In genomic region chr7:55968258-55968901, GRCm38 (mm10) we compare ENCODE assay signal across 7 mouse cellular contexts. TPM values are rescaled to one million over a fixed set of nuclear protein-coding genes. Genes with fewer than 3 reads are reported as not detected.
A peak's percentile ranks its signal among the peaks of the same experiment; 100 is the strongest.
DNase-seq lines count a peak whose midpoint lies in the region; ATAC-seq and TF ChIP-seq lines count a peak whose summit lies in the region.

No protein-coding gene starts in this region.

- no peak overlapping the region for H3K9ac ChIP-seq in hindbrain, embryonic 11.5 days (ENCODE audit: low read depth, low read length)

- H3ac ChIP-seq in C2C12 (ENCODE audit: control insufficient read depth, insufficient read length, low read depth): peak overlapping the region; percentile 49

- H3K36me3 ChIP-seq in C2C12 (ENCODE audit: control insufficient read depth, insufficient read depth): no peaks in the 10 kb centered on the region
- no peaks in the 10 kb centered on the region for H3K36me3 ChIP-seq in hindbrain, embryonic 11.5 days (ENCODE audit: control insufficient read depth, insufficient read depth, low read length)

- H3K9me3 ChIP-seq in hindbrain, embryonic 11.5 days (ENCODE audit: control insufficient read depth, low read length): no peaks in the 10 kb centered on the region

- DNase-seq in 416B (ENCODE audit: low read depth): peak; percentile 92
- peak; percentile 10 for DNase-seq in embryo, embryonic 11 days
- DNase-seq in hindbrain, embryonic 11.5 days (ENCODE audit: low spot score): peak; percentile 23
- peak; percentile 45 to 51 for DNase-seq in lung, adult 18-20 months

- no peak overlapping the region for H3K27ac ChIP-seq in hindbrain, embryonic 11.5 days (ENCODE audit: low read depth, low read length)

- no peaks in the 10 kb centered on the region for H3K27me3 ChIP-seq in C2C12 (ENCODE audit: control insufficient read depth, insufficient read depth, insufficient read length)
- H3K27me3 ChIP-seq in hindbrain, embryonic 11.5 days (ENCODE audit: control insufficient read depth, insufficient read depth, low read length): no peaks in the 10 kb centered on the region

- H3K79me3 ChIP-seq in C2C12 (ENCODE audit: low read depth): no peaks in the 10 kb centered on the region

- H3K4me1 ChIP-seq in hindbrain, embryonic 11.5 days (replicated peaks; ENCODE audit: control insufficient read depth, insufficient read depth, low read length): no peaks in the 10 kb centered on the region

- no peak overlapping the region; the same call in 1 of the 2 replicates for H3K4me2 ChIP-seq in hindbrain, embryonic 11.5 days (replicated peaks; ENCODE audit: low read depth, low read length)

- H3K79me2 ChIP-seq in C2C12 (ENCODE audit: control insufficient read depth, insufficient read depth): no peaks in the 10 kb centered on the region

- 39% methylated on average over 16 of the region's 16 CpGs for WGBS in hindbrain, embryonic 11.5 days

- no peak for ATAC-seq in hindbrain, embryonic 11.5 days (ENCODE audit: low FRiP score)
- peak; percentile 86 for ATAC-seq in neutrophil, adult 5-6 weeks (ENCODE audit: extremely low read depth, insufficient number of reproducible peaks, low FRiP score, poor library complexity, severe bottlenecking)
- no peak for ATAC-seq in cerebellum, adult (ENCODE audit: insufficient number of reproducible peaks, low FRiP score, low TSS enrichment)

- no peak for TF ChIP-seq CTCF in C2C12 (IDR thresholded peaks at IDR 0.05; ENCODE audit: control insufficient read depth, insufficient read depth, insufficient read length)

- H3K4me3 ChIP-seq in C2C12 (ENCODE audit: insufficient read depth, poor library complexity, severe bottlenecking): no peak overlapping the region
- no peak overlapping the region for H3K4me3 ChIP-seq in hindbrain, embryonic 11.5 days (ENCODE audit: low read depth, low read length)

TF ChIP-seq in C2C12, 6 proteins besides CTCF, POLR2A, EP300 and RAD21:
- TF ChIP-seq USF1 (IDR thresholded peaks at IDR 0.05; ENCODE audit: low read depth) (no peak), MAX (IDR thresholded peaks at IDR 0.05) (no peak), CEBPB (IDR thresholded peaks at IDR 0.05; ENCODE audit: low read depth) (no peak), FOSL1 (IDR thresholded peaks at IDR 0.05; ENCODE audit: insufficient read depth, low read length, poor library complexity, severe bottlenecking) (no peak), MYOG (IDR thresholded peaks at IDR 0.05; ENCODE audit: control insufficient read depth, extremely low read depth, insufficient read length) (no peak), MYOD1 (IDR thresholded peaks at IDR 0.05; ENCODE audit: control insufficient read depth, insufficient read length, low read depth) (no peak)

RNA-seq across cellular contexts. Expression of gene Nipa2, which starts 6.1 kb away (rescaled TPM):
- 17.2 TPM for polyA plus RNA-seq in C2C12 (2012; fragmentation: generic; extraction: Trizol)
- polyA plus RNA-seq in hindbrain, embryonic 11.5 days (2014; fragmentation: Nextera tagmentation; extraction: Ambion mirVana): 48.4 and 49.7 TPM in 2 replicates
- 41.7 and 50.6 TPM in 2 replicates for total RNA-seq in neutrophil, adult 5-6 weeks (2017)

RNA-seq across cellular contexts. Expression of gene Nipa1, which starts 51.4 kb away (rescaled TPM):
- polyA plus RNA-seq in C2C12 (2012; fragmentation: generic; extraction: Trizol): 3.9 TPM
- polyA plus RNA-seq in hindbrain, embryonic 11.5 days (2014; fragmentation: Nextera tagmentation; extraction: Ambion mirVana): 11.1 and 11.4 TPM in 2 replicates
- total RNA-seq in neutrophil, adult 5-6 weeks (2017): 0.25 and 0.47 TPM in 2 replicates

Comparison
In these comparisons a context has a peak if more than half of its experiments do, and no peak if none do; other contexts are left out.
1. DNase-seq: peak in every context shown above with its lines; median percentile 92 in 416B; 48 in lung, adult 18-20 months; 23 in hindbrain, embryonic 11.5 days; 10 in embryo, embryonic 11 days.